Mouse (Mus musculus): Measurements from ENCODE around the gene Gm26727. TPM values are rescaled to one million over a fixed set of nuclear protein-coding genes. Genes with fewer than 3 reads are reported as not detected.
"Not testable (repeated sequence)": the region's sequence is repeated elsewhere in the genome, so short reads cannot be mapped to it uniquely, and the experiment has no call there.

Gene Gm26727
- total RNA-seq, 1 experiment = not detected

DNA sequence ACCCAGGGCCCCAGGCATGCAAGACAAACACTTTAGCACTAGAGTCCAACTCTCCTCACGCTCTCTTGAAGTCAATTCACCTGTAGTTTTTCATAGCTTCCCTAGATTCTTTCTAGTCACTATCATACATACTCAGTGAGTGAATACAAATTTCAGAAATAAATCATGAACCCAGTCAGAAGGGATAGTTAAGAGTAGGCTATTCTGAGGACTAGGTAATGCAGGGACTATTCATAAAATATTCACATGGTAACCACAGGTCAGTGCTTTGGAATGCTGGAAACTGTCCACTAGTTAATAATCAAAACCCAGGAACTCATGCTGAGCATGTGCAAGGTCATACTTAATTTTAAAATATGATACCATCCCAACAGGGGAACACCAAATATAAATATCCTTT, 10.2 kb downstream of the Gm26727 start:
- Histone ChIP-seq H3K4me3 (ENCODE audit: insufficient read depth in 1 of 2, low read depth in 1 of 2, low read length in 2 of 2, poor library complexity in 1 of 2, severe bottlenecking in 1 of 2) (no peak overlapping the region), H3K4me1 (ENCODE audit: control insufficient read depth in 2 of 2, insufficient read depth in 2 of 2, low read length in 2 of 2, poor library complexity in 1 of 2) (no peaks in the 10 kb centered on the region), H3K27ac (ENCODE audit: insufficient read depth, low read depth, low read length, poor library complexity, severe bottlenecking) (no peak overlapping the region), H3K36me3 (ENCODE audit: control insufficient read depth, insufficient read depth, low read length, poor library complexity, severe bottlenecking) (no peaks in the 10 kb centered on the region), H3K9me3 (ENCODE audit: control insufficient read depth, insufficient read depth, low read depth, low read length) (no peaks in the 10 kb centered on the region), H3K9ac (ENCODE audit: insufficient read depth, low read depth, low read length, poor library complexity, severe bottlenecking) (no peak overlapping the region)
- in situ Hi-C loops (cut with MboI; ENCODE audit: low sequenced_read_pairs in 2 of 2, unreplicated experiment in 2 of 2) = no loop called here
- no peak for DNase-seq (ENCODE audit: low read depth, low spot score)
- TF ChIP-seq HCFC1 (IDR thresholded peaks at IDR 0.05; ENCODE audit: borderline replicate concordance, insufficient read depth, low read length) (no peak), CHD2 (IDR thresholded peaks at IDR 0.05; ENCODE audit: low read depth, low read length) (no peak), ZNF384 (IDR thresholded peaks at IDR 0.05; ENCODE audit: low read depth, low read length) (no peak), ZC3H11A (IDR thresholded peaks at IDR 0.05; ENCODE audit: borderline replicate concordance, low read depth, low read length) (no peak), MAFK (IDR thresholded peaks at IDR 0.05; ENCODE audit: insufficient read depth, low read depth, low read length) (no peak)

DNA sequence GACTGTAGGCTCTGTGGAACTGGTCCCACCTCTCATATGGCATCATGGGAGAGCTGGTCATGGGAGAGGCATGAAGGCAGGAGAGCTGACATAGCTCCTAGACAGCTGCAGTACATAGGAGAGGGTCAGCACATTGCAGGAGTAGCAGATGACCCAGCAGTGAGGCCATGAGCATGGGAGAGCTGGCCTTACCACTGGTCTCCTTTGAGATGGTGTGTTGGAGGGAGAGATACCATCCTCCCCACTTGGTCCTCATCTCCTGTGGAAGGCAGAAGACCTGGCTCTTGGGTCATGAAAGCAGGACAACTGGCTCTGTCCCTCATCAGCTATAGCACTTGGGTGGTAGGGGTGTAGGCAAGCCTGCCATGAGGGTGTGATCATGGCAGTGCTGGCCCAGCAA, 12.1 kb downstream of the Gm26727 start:
- Histone ChIP-seq H3K4me1 (ENCODE audit: control insufficient read depth in 2 of 2, insufficient read depth in 2 of 2, low read length in 2 of 2, poor library complexity in 1 of 2) (no peaks in the 10 kb centered on the region), H3K9me3 (ENCODE audit: control insufficient read depth, insufficient read depth, low read depth, low read length) (no peaks in the 10 kb centered on the region), H3K36me3 (ENCODE audit: control insufficient read depth, insufficient read depth, low read length, poor library complexity, severe bottlenecking) (no peaks in the 10 kb centered on the region), H3K27ac (ENCODE audit: insufficient read depth, low read depth, low read length, poor library complexity, severe bottlenecking) (no peak overlapping the region), H3K9ac (ENCODE audit: insufficient read depth, low read depth, low read length, poor library complexity, severe bottlenecking) (no peak overlapping the region), H3K4me3 (ENCODE audit: insufficient read depth in 1 of 2, low read depth in 1 of 2, low read length in 2 of 2, poor library complexity in 1 of 2, severe bottlenecking in 1 of 2) (no peak overlapping the region)
- in situ Hi-C loops (cut with MboI; ENCODE audit: low sequenced_read_pairs in 2 of 2, unreplicated experiment in 2 of 2) = no loop called here
- DNase-seq (ENCODE audit: low read depth, low spot score) = no peak
- no peak for TF ChIP-seq HCFC1 (IDR thresholded peaks at IDR 0.05; ENCODE audit: borderline replicate concordance, insufficient read depth, low read length)
- TF ChIP-seq MAFK (IDR thresholded peaks at IDR 0.05; ENCODE audit: insufficient read depth, low read depth, low read length) = no peak
- no peak for TF ChIP-seq CHD2 (IDR thresholded peaks at IDR 0.05; ENCODE audit: low read depth, low read length)
- no peak for TF ChIP-seq ZNF384 (IDR thresholded peaks at IDR 0.05; ENCODE audit: low read depth, low read length)
- no peak for TF ChIP-seq ZC3H11A (IDR thresholded peaks at IDR 0.05; ENCODE audit: borderline replicate concordance, low read depth, low read length)

DNA sequence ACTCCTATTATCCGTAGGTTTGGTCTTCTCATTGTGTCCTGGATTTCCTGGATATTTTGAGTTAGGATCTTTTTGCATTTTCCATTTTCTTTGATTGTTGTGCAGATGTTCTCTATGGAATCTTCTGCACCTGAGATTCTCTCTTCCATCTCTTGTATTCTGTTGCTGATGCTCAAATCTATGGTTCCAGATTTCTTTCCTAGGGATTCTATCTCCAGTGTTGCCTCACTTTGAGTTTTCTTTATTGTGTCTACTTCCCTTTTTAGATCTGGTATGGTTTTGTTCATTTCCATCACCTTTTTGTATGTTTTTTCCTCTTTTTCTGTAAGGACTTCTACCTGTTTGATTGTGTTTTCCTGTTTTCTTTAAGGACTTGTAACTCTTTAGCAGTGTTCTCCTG, 19.6 kb downstream of the Gm26727 start, which contains the start of gene Gm21830:
TSS of gene Gm21830 (plus strand) at position 301 of the 400 bp plus-strand sequence.
- not testable (repeated sequence) for H3K36me3 ChIP-seq (ENCODE audit: control insufficient read depth, insufficient read depth, low read length, poor library complexity, severe bottlenecking)

More for the DNA sequence above, 19.6 kb downstream of the Gm26727 start, which contains the start of gene Gm21830:
- H3K27ac ChIP-seq (ENCODE audit: insufficient read depth, low read depth, low read length, poor library complexity, severe bottlenecking); H3K9me3 ChIP-seq (ENCODE audit: control insufficient read depth, insufficient read depth, low read depth, low read length); in situ Hi-C loops (cut with MboI; ENCODE audit: low sequenced_read_pairs in 2 of 2, unreplicated experiment in 2 of 2); H3K4me3 ChIP-seq (ENCODE audit: insufficient read depth in 1 of 2, low read depth in 1 of 2, low read length in 2 of 2, poor library complexity in 1 of 2, severe bottlenecking in 1 of 2); H3K4me1 ChIP-seq (ENCODE audit: control insufficient read depth in 2 of 2, insufficient read depth in 2 of 2, low read length in 2 of 2, poor library complexity in 1 of 2); DNase-seq (ENCODE audit: low read depth, low spot score); H3K9ac ChIP-seq (ENCODE audit: insufficient read depth, low read depth, low read length, poor library complexity, severe bottlenecking): not testable (repeated sequence)

Other genes starting within 250 kb of the Gm26727 start
- not detected in 2 replicates for gene Gm21830, start 19.5 kb downstream of the Gm26727 start, total RNA-seq (2012; rRNA removed)
- gene Xirp2, start 12.8 kb upstream of the Gm26727 start, total RNA-seq (2012; rRNA removed) = 0.13 and 0.16 TPM in 2 replicates
- gene B3galt1, start 132.7 kb upstream of the Gm26727 start, total RNA-seq (2012; rRNA removed) = 1.5 and 3.0 TPM in 2 replicates

Data from ES-E14 (cell line).